Mouse (Mus musculus) ovary, postnatal 36 days (tissue): ENCODE measurements around the gene Aifm1.

ENCODE experiments used
- DNase-seq: peaks from one replicate; pipeline ENCODE4 v3.0.0; 2022; ENCODE audit warnings: low spot score, mixed read lengths

Aifm1 gene

GRCm38 (mm10) chrX:48513166-48513807, at the start of gene Aifm1:
Gene Aifm1, minus strand, starts transcription at chrX:48513563.
- DNase-seq, result peak; percentile 91

GRCm38 (mm10) chrX:48532175-48532574, 18.8 kb upstream of the Aifm1 start:
- peak; percentile 55 for DNase-seq

GRCm38 (mm10) chrX:48526435-48526834, 13.1 kb upstream of the Aifm1 start:
- no peak for DNase-seq

- DNase-seq, result no peak
Measured at GRCm38 (mm10) chrX:48525866-48526265, 12.5 kb upstream of the Aifm1 start.

GRCm38 (mm10) chrX:48525332-48525731, 12.0 kb upstream of the Aifm1 start:
- DNase-seq, result no peak

- no peak for DNase-seq
Measured at GRCm38 (mm10) chrX:48523512-48523911, 10.1 kb upstream of the Aifm1 start.

GRCm38 (mm10) chrX:48521651-48522050, 8.3 kb upstream of the Aifm1 start:
- no peak for DNase-seq

GRCm38 (mm10) chrX:48519549-48520085, 6.3 kb upstream of the Aifm1 start:
- DNase-seq, result no peak

GRCm38 (mm10) chrX:48518808-48519548, 5.6 kb upstream of the Aifm1 start, which contains the start of gene Rab33a:
Gene Rab33a, plus strand, starts transcription at chrX:48519285.
- peak; percentile 19 for DNase-seq

GRCm38 (mm10) chrX:48518211-48518807, 4.9 kb upstream of the Aifm1 start:
- no peak for DNase-seq

- DNase-seq, result no peak
Measured at GRCm38 (mm10) chrX:48513824-48514223, 461 bp upstream of the Aifm1 start.

GRCm38 (mm10) chrX:48493763-48494162, 19.6 kb downstream of the Aifm1 start:
- no peak for DNase-seq

- DNase-seq, result no peak
Measured at GRCm38 (mm10) chrX:48481687-48482086, 31.7 kb downstream of the Aifm1 start.

GRCm38 (mm10) chrX:48481095-48481494, 32.3 kb downstream of the Aifm1 start:
- no peak for DNase-seq

- no peak for DNase-seq
Measured at GRCm38 (mm10) chrX:48467355-48467946, 45.9 kb downstream of the Aifm1 start.

GRCm38 (mm10) chrX:48466174-48466573, 47.2 kb downstream of the Aifm1 start:
- DNase-seq, result no peak

GRCm38 (mm10) chrX:48464436-48464835, 48.9 kb downstream of the Aifm1 start:
- DNase-seq, result no peak

GRCm38 (mm10) chrX:48463636-48464035, 49.7 kb downstream of the Aifm1 start:
- DNase-seq, result no peak

GRCm38 (mm10) chrX:48462754-48463507, 50.4 kb downstream of the Aifm1 start, which contains the start of gene Elf4:
Gene Elf4, minus strand, starts transcription at chrX:48463132.
- DNase-seq, result peak; percentile 77

- DNase-seq, result no peak
Measured at GRCm38 (mm10) chrX:48462297-48462696, 51.1 kb downstream of the Aifm1 start.

- no peak for DNase-seq
Measured at GRCm38 (mm10) chrX:48461006-48461405, 52.4 kb downstream of the Aifm1 start.

GRCm38 (mm10) chrX:48460496-48460895, 52.9 kb downstream of the Aifm1 start:
- no peak for DNase-seq
